Mouse (Mus musculus): ENCODE measurements around the gene Ehd1.

- no peak for TF ChIP-seq POLR2A (IDR thresholded peaks at IDR 0.05; ENCODE audit: insufficient read depth, low read length)
- no peak for TF ChIP-seq CTCF (IDR thresholded peaks at IDR 0.05; ENCODE audit: low read depth, low read length)
Measured at GRCm38 (mm10) chr19:6241274-6242107, 35.0 kb upstream of the Ehd1 start, which contains the start of gene Atg2a.
